Mouse (Mus musculus): ENCODE measurements at regions not wholly inside any gene's neighbourhood (a gene's known extent, or its start where the extent isn't known, plus 50 kb on each side); places are given as distances from the start of the nearest gene placed in this dataset.
"Not testable (repeated sequence)": the region's sequence is repeated elsewhere in the genome, so short reads cannot be mapped to it uniquely, and the experiment has no call there.

GRCm38 (mm10) chr5:40920920-40921319 is 787.0 kb downstream of the Rab28 start:
- Histone ChIP-seq H3K4me1 (ENCODE audit: insufficient read depth) (no peaks in the 10 kb centered on the region), H3K27ac (ENCODE audit: low read depth, low read length) (no peak overlapping the region), H3K27me3 (ENCODE audit: insufficient read depth, low read length) (no peaks in the 10 kb centered on the region), H3K4me3 (ENCODE audit: low read depth, low read length) (no peak overlapping the region), H3K36me3 (ENCODE audit: insufficient read depth) (no peaks in the 10 kb centered on the region), H3K4me2 (ENCODE audit: low read depth) (no peak overlapping the region), H3K9ac (no peak overlapping the region), H3K9me3 (ENCODE audit: low read length) (no peaks in the 10 kb centered on the region)
- TF ChIP-seq CTCF (IDR thresholded peaks at IDR 0.05; ENCODE audit: low read depth) = no peak
- DNase-seq (no peak), ATAC-seq (no peak)
- 89% methylated on average over 2 of the region's 2 CpGs for WGBS

- Histone ChIP-seq H3K4me1 (ENCODE audit: insufficient read depth) (no peaks in the 10 kb centered on the region), H3K27me3 (ENCODE audit: insufficient read depth, low read length) (no peaks in the 10 kb centered on the region), H3K27ac (ENCODE audit: low read depth, low read length) (no peak overlapping the region), H3K9ac (no peak overlapping the region), H3K4me2 (ENCODE audit: low read depth) (no peak overlapping the region), H3K9me3 (ENCODE audit: low read length) (no peaks in the 10 kb centered on the region), H3K4me3 (ENCODE audit: low read depth, low read length) (no peak overlapping the region), H3K36me3 (ENCODE audit: insufficient read depth) (no peaks in the 10 kb centered on the region)
- ATAC-seq (no peak), DNase-seq (no peak)
- 80% methylated on average over 3 of the region's 3 CpGs for WGBS
- no peak for TF ChIP-seq CTCF (IDR thresholded peaks at IDR 0.05; ENCODE audit: low read depth)
Observed at GRCm38 (mm10) chr5:40908803-40909202, 799.2 kb downstream of the Rab28 start.

DNA sequence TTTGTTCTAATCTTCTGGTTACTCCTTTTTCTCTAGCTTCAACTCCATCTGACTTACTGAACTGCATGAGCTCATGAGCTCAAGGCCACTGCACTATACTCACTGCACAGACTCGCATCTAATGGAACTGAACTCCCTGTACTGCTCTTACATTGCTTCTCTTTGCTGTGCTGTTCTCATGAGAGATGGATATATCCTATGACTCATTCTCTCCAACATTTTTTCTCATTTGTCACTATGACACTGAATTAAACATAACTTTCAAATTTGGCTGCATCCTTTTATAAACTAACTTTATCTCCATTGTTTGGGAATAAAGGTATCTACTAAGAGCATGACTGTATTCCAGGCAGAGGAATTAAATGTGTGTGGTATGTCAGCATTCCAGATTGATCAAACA is 806.2 kb downstream of the Rab28 start:
- no peaks in the 10 kb centered on the region for H3K36me3 ChIP-seq (ENCODE audit: insufficient read depth)
- ATAC-seq (no peak), DNase-seq (peak; percentile 2)
- H3K9me3 ChIP-seq (ENCODE audit: low read length) = no peaks in the 10 kb centered on the region
- no peak overlapping the region for H3K27ac ChIP-seq (ENCODE audit: low read depth, low read length)
- TF ChIP-seq CTCF (IDR thresholded peaks at IDR 0.05; ENCODE audit: low read depth) = no peak
- WGBS = 75% methylated on average over 1 of the region's 1 CpGs
- no peak overlapping the region for H3K4me2 ChIP-seq (ENCODE audit: low read depth)
- no peaks in the 10 kb centered on the region for H3K27me3 ChIP-seq (ENCODE audit: insufficient read depth, low read length)
- H3K9ac ChIP-seq = no peak overlapping the region
- no peaks in the 10 kb centered on the region for H3K4me1 ChIP-seq (ENCODE audit: insufficient read depth)
- no peak overlapping the region for H3K4me3 ChIP-seq (ENCODE audit: low read depth, low read length)

DNA sequence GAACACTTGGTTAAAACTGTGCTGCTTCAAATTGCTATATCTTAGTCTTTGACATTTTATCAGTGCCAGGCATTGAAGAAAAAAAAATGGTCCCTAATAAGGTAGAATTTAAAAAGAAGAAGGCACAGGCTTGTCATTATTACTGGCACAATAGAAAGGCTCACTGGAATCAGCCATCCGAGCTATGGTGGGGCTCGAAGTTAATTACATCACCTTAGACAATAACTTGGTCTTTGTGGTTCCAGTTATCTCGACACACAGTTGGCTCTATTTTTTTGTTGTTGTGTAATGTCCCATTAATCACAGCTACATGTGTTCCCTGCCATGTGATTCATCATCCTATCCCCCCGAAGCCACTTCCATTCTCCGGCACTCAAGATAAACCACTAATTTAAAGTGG is 825.1 kb downstream of the Rab28 start:
- ATAC-seq = no peak
- Histone ChIP-seq H3K27ac (ENCODE audit: low read depth, low read length) (no peak overlapping the region), H3K36me3 (ENCODE audit: insufficient read depth) (no peaks in the 10 kb centered on the region), H3K4me3 (ENCODE audit: low read depth, low read length) (no peak overlapping the region), H3K27me3 (ENCODE audit: insufficient read depth, low read length) (no peaks in the 10 kb centered on the region), H3K4me1 (ENCODE audit: insufficient read depth) (no peaks in the 10 kb centered on the region), H3K9me3 (ENCODE audit: low read length) (no peaks in the 10 kb centered on the region), H3K9ac (no peak overlapping the region), H3K4me2 (ENCODE audit: low read depth) (no peak overlapping the region)
- 54% methylated on average over 5 of the region's 5 CpGs for WGBS
- TF ChIP-seq CTCF (IDR thresholded peaks at IDR 0.05; ENCODE audit: low read depth) = no peak
- DNase-seq = no peak

- Histone ChIP-seq H3K4me3 (ENCODE audit: low read depth, low read length) (no peak overlapping the region), H3K4me2 (ENCODE audit: low read depth) (no peak overlapping the region), H3K36me3 (ENCODE audit: insufficient read depth) (no peaks in the 10 kb centered on the region), H3K27ac (ENCODE audit: low read depth, low read length) (no peak overlapping the region), H3K9me3 (ENCODE audit: low read length) (no peaks in the 10 kb centered on the region), H3K4me1 (ENCODE audit: insufficient read depth) (no peaks in the 10 kb centered on the region), H3K9ac (no peak overlapping the region), H3K27me3 (ENCODE audit: insufficient read depth, low read length) (no peaks in the 10 kb centered on the region)
- 74% methylated on average over 3 of the region's 3 CpGs for WGBS
- ATAC-seq (no peak), DNase-seq (no peak)
- TF ChIP-seq CTCF (IDR thresholded peaks at IDR 0.05; ENCODE audit: low read depth) = no peak
Observed at GRCm38 (mm10) chr5:40877756-40878155, 830.2 kb downstream of the Rab28 start.

DNA sequence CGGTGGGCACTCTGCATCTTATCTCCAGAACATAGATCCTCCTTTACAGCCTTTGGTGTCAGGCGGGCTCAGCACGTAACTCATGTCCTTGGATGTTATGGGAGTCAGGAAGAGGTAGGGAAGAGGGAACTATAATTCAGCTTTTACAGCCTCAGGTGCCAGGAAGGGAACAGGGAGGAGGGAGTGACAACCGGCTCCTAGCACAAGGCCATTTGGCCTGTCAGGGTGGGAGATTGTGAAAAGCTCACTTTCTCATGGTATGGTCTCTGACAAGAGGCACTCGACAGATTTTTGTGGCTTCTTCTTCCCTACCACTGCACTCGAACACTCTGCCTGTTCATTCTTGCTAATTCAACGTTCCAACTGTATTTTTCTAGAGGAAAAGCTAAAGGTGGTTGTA is 845.6 kb downstream of the Rab28 start:
- not testable (repeated sequence) for H3K27me3 ChIP-seq (ENCODE audit: insufficient read depth, low read length); H3K4me1 ChIP-seq (ENCODE audit: insufficient read depth); H3K9me3 ChIP-seq (ENCODE audit: low read length); H3K9ac ChIP-seq; ATAC-seq; H3K4me3 ChIP-seq (ENCODE audit: low read depth, low read length); DNase-seq; H3K27ac ChIP-seq (ENCODE audit: low read depth, low read length); H3K36me3 ChIP-seq (ENCODE audit: insufficient read depth); H3K4me2 ChIP-seq (ENCODE audit: low read depth)
- WGBS = 92% methylated on average over 7 of the region's 7 CpGs
